Mouse (Mus musculus) MEL (cell line): ENCODE results near the gene Ctsl. TPM values are rescaled to one million over a fixed set of nuclear protein-coding genes. Genes with fewer than 3 reads are reported as not detected.

Source experiments
- DNase-seq: peaks from one replicate; pipeline ENCODE4 v3.0.0; 2011; ENCODE audit warnings: low read depth, low spot score
- H3K27ac ChIP-seq: 2 replicates; pipeline ENCODE4 v1.5.1; 2012; ENCODE audit warnings: low read depth, mild to moderate bottlenecking, control low read depth, low read length, moderate library complexity; ENCODE audit not compliant: control insufficient read depth
- H3K27me3 ChIP-seq, 2 experiments: fragments of 150-350 bp in 1 of 2; sonication (generic) in 1 of 2; 2 replicates each; pipeline ENCODE4 v1.6.1; 2012; ENCODE audit warnings: low read length in 2 of 2, mild to moderate bottlenecking in 2 of 2, improper control_type of control experiment in 1 of 2, moderate library complexity in 1 of 2; ENCODE audit not compliant: insufficient read depth in 2 of 2, control insufficient read depth in 1 of 2
- H3K36me3 ChIP-seq, 2 experiments: 2 replicates each; pipeline ENCODE4 v1.6.1; 2012 to 2014; ENCODE audit warnings: low read length in 2 of 2, improper control_type of control experiment in 1 of 2, inconsistent platforms in 1 of 2, mild to moderate bottlenecking in 1 of 2; ENCODE audit not compliant: insufficient read depth in 2 of 2, control insufficient read depth in 1 of 2
- H3K4me1 ChIP-seq, 2 experiments: fragments of 150-350 bp in 1 of 2; sonication (generic) in 1 of 2; 2 replicates each; pipeline ENCODE4 v1.6.1; 2012; ENCODE audit warnings: low read length in 2 of 2, improper control_type of control experiment in 1 of 2, mild to moderate bottlenecking in 1 of 2; ENCODE audit not compliant: insufficient read depth in 2 of 2, control insufficient read depth in 1 of 2
- H3K4me3 ChIP-seq, 2 experiments: fragments of 150-350 bp in 1 of 2; sonication (generic) in 1 of 2; 2 replicates each; pipeline ENCODE4 v1.5.1; 2012; ENCODE audit warnings: low read depth in 2 of 2, low read length in 2 of 2, mild to moderate bottlenecking in 2 of 2, moderate library complexity in 2 of 2, control low read depth in 1 of 2, improper control_type of control experiment in 1 of 2; ENCODE audit not compliant: control insufficient read depth in 1 of 2, insufficient read depth in 1 of 2
- H3K79me2 ChIP-seq: 2 replicates; pipeline ENCODE4 v1.6.1; 2012; ENCODE audit warnings: mild to moderate bottlenecking, low read length, moderate library complexity; ENCODE audit not compliant: control insufficient read depth, poor library complexity, insufficient read depth
- H3K9ac ChIP-seq: 2 replicates; pipeline ENCODE4 v1.6.1; 2012; ENCODE audit warnings: low read depth, mild to moderate bottlenecking, control low read depth, low read length, moderate library complexity; ENCODE audit not compliant: control insufficient read depth, poor library complexity, severe bottlenecking
- H3K9me3 ChIP-seq: fragments of 150-350 bp; sonication (generic); replicated peaks from 2 replicates; pipeline ENCODE4 v1.6.1; 2012; ENCODE audit warnings: mild to moderate bottlenecking, low read length, improper control_type of control experiment, moderate library complexity; ENCODE audit not compliant: insufficient read depth
- CHD2 ChIP-seq: IDR thresholded peaks from 2 replicates; pipeline ENCODE4 v1.6.1; 2011; ENCODE audit warnings: low read length, improper control_type of control experiment
- E2F4 ChIP-seq: IDR thresholded peaks from 2 replicates; pipeline ENCODE4 v1.6.1; 2011; ENCODE audit warnings: low read depth, low read length, improper control_type of control experiment, borderline replicate concordance
- EP300 ChIP-seq, 2 experiments: IDR thresholded peaks; 2 replicates each; pipeline ENCODE4 v1.6.1; 2011; ENCODE audit warnings: improper control_type of control experiment in 2 of 2, low read length in 2 of 2, low read depth in 1 of 2, mild to moderate bottlenecking in 1 of 2
- ETS1 ChIP-seq: IDR thresholded peaks from 2 replicates; pipeline ENCODE4 v1.6.1; 2012; ENCODE audit warnings: low read depth, mild to moderate bottlenecking, inconsistent platforms, low read length, improper control_type of control experiment, moderate library complexity
- JUND ChIP-seq: IDR thresholded peaks from 2 replicates; pipeline ENCODE4 v1.6.1; 2011; ENCODE audit warnings: low read depth, mild to moderate bottlenecking, improper control_type of control experiment, low read length
- MAFK ChIP-seq: IDR thresholded peaks from 2 replicates; pipeline ENCODE4 v1.6.1; 2011; ENCODE audit warnings: low read depth, mild to moderate bottlenecking, low read length, improper control_type of control experiment, borderline replicate concordance
- MXI1 ChIP-seq: IDR thresholded peaks from 2 replicates; pipeline ENCODE4 v1.6.1; 2011; ENCODE audit warnings: mild to moderate bottlenecking, low read depth, low read length, improper control_type of control experiment
- NRF1 ChIP-seq: IDR thresholded peaks from 2 replicates; pipeline ENCODE4 v1.6.1; 2014; ENCODE audit warnings: low read depth, mild to moderate bottlenecking, inconsistent platforms, low read length, improper control_type of control experiment, moderate library complexity; ENCODE audit not compliant: poor library complexity, insufficient read depth, severe bottlenecking
- POLR2A ChIP-seq, 2 experiments: IDR thresholded peaks; 2 replicates each; pipeline ENCODE4 v1.6.1; 2011 to 2012; ENCODE audit warnings: low read length in 2 of 2, mild to moderate bottlenecking in 2 of 2, control low read depth in 1 of 2, improper control_type of control experiment in 1 of 2, low read depth in 1 of 2, moderate library complexity in 1 of 2; ENCODE audit not compliant: control insufficient read depth in 1 of 2, insufficient read depth in 1 of 2, poor library complexity in 1 of 2
- POLR2AphosphoS2 ChIP-seq: IDR thresholded peaks from 2 replicates; pipeline ENCODE4 v1.6.1; 2011; ENCODE audit warnings: low read length, improper control_type of control experiment
- SIN3A ChIP-seq: IDR thresholded peaks from 2 replicates; pipeline ENCODE4 v1.6.1; 2012; ENCODE audit warnings: low read length, improper control_type of control experiment, inconsistent platforms
- USF1 ChIP-seq: IDR thresholded peaks from 2 replicates; pipeline ENCODE4 v1.6.1; 2014; ENCODE audit warnings: low read depth, mild to moderate bottlenecking, inconsistent platforms, low read length, improper control_type of control experiment, moderate library complexity
- ZKSCAN1 ChIP-seq: IDR thresholded peaks from 2 replicates; pipeline ENCODE4 v1.6.1; 2012; ENCODE audit warnings: low read depth, mild to moderate bottlenecking, inconsistent platforms, low read length, improper control_type of control experiment, moderate library complexity
- polyA plus RNA-seq, 2 experiments: library from polyadenylated mRNA; stranded (reverse) in 1 of 2; unstranded in 1 of 2; fragments of >175 nt in 1 of 2; fragments of >200 nt in 1 of 2; gene quantifications; 2 replicates each; pipeline versions ENCODE4 v1.2.1 to v1.2.4; 2012; ENCODE audit warnings: low replicate concordance in 2 of 2, low read depth in 1 of 2; ENCODE audit not compliant: insufficient read length in 2 of 2, insufficient read depth in 1 of 2, missing spikeins in 1 of 2
- total RNA-seq: library from RNA; depleted of rRNA; stranded (reverse); fragments of 300-350 nt; gene quantifications from 2 replicates; pipeline ENCODE4 v1.2.3, GENCODE M21; 2012

Ctsl gene
- total and polyA plus RNA-seq, 3 experiments = 20.1 to 39.2 TPM; not detected in 1

DNA sequence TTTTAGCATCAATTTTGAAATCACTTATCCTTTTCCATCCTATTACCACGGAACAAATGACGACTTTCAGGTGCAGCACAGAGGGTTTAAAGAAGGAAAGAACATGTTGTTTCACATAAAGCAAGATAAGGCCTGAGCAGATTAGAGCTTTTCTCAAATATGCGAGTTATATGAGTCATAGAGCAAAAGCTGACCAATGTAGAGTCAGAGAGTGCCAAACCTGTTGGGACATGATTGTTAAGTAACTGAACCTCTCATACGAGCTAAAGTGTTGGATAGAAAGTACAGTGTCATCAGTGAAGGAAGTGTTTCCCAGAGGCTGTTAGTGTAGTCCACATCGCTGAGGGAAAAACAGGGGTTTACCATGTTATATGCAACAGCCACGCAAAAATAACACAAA is 38.4 kb downstream of the Ctsl start:
- no peak overlapping the region for H3K9ac ChIP-seq
- H3K4me3 ChIP-seq = no peak overlapping the region
- no peaks in the 10 kb centered on the region for H3K9me3 ChIP-seq
- no peaks in the 10 kb centered on the region; a peak in 1 of 4 replicates for H3K27me3 ChIP-seq
- no peaks in the 10 kb centered on the region for H3K4me1 ChIP-seq
- no peaks in the 10 kb centered on the region for H3K79me2 ChIP-seq
- DNase-seq = no peak
- H3K27ac ChIP-seq = no peak overlapping the region
- TF ChIP-seq POLR2AphosphoS2 (no peak), MAFK (no peak), E2F4 (no peak), ETS1 (no peak), ZKSCAN1 (no peak), NRF1 (no peak), SIN3A (no peak), MXI1 (no peak)
- H3K36me3 ChIP-seq = no peaks in the 10 kb centered on the region

- DNase-seq = no peak
- H3K36me3 ChIP-seq = peaks cover 0 to 2% of the 10 kb centered on the region in 2 experiments; a peak in 2 of 4 replicates
- no peak overlapping the region for H3K9ac ChIP-seq
- H3K4me1 ChIP-seq = no peaks in the 10 kb centered on the region
- 0 out of 4 replicates have a peak, but pooled peaks of 1 of the 2 experiments have one; percentile 34 for TF ChIP-seq EP300 (IDR thresholded peaks at IDR 0.05; ENCODE audit: low read depth in 1 of 2, low read length in 2 of 2)
- no peak for TF ChIP-seq CHD2
- no peak for TF ChIP-seq JUND
- TF ChIP-seq POLR2A (IDR thresholded peaks at IDR 0.05; ENCODE audit: control insufficient read depth in 1 of 2, insufficient read depth in 1 of 2, low read depth in 1 of 2, low read length in 2 of 2, poor library complexity in 1 of 2) = no peak
- H3K27me3 ChIP-seq = no peaks in the 10 kb centered on the region
- no peak overlapping the region for H3K4me3 ChIP-seq
- H3K27ac ChIP-seq = no peak overlapping the region
- no peaks in the 10 kb centered on the region for H3K9me3 ChIP-seq
- no peaks in the 10 kb centered on the region for H3K79me2 ChIP-seq
These were observed 48.0 kb downstream of the Ctsl start for GRCm38 (mm10) chr13:64322561-64323281.

- Histone ChIP-seq H3K79me2 (no peaks in the 10 kb centered on the region), H3K27ac (no peak overlapping the region), H3K9me3 (no peaks in the 10 kb centered on the region), H3K9ac (no peak overlapping the region), H3K27me3 (no peaks in the 10 kb centered on the region), H3K4me3 (no peak overlapping the region), H3K36me3 (peaks cover 0 to 2% of the 10 kb centered on the region in 2 experiments; a peak in 2 of 4 replicates), H3K4me1 (no peaks in the 10 kb centered on the region; a peak in 1 of 4 replicates)
- no peak for DNase-seq
- TF ChIP-seq MAFK (no peak), ETS1 (no peak), USF1 (0 out of 2 replicates have a peak, but pooled peaks have one; percentile 7)
These were observed 50.4 kb downstream of the Ctsl start for GRCm38 (mm10) chr13:64320334-64320733.
